Mouse (Mus musculus) C2C12 (cell line): ENCODE results near the gene Lce6a.

Source experiments
- CTCF ChIP-seq: IDR thresholded peaks from one replicate; pipeline ENCODE4 v1.5.1; 2011; ENCODE audit not compliant: control insufficient read depth, insufficient read depth, insufficient read length
- MAX ChIP-seq: IDR thresholded peaks from one replicate; pipeline ENCODE4 v1.6.1; 2011; ENCODE audit warnings: mild to moderate bottlenecking, control low read depth
- MYOG ChIP-seq: IDR thresholded peaks from one replicate; pipeline ENCODE4 v1.6.1; 2011; ENCODE audit not compliant: control insufficient read depth, insufficient read length; ENCODE audit errors: extremely low read depth
- USF1 ChIP-seq: IDR thresholded peaks from one replicate; pipeline ENCODE4 v1.6.1; 2011; ENCODE audit warnings: low read depth, mild to moderate bottlenecking, control low read depth, moderate library complexity

DNA sequence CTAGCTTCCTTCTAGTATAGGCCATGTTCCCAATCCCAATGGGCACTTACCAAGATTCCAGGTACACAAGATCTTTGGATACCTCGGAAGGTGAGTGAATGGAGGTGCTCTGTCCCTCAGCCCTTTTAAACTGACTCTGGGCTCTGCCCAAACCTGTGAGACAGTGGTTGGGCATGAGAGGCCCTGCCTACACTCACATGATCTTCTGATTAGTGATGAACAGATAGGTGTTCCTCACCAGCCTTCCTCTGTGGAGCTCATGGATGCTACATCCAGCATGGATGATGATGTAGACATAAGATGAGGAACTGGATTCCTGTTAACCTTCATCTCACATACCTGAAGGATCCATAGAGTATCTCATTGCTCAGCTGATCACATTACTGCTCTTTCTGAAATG lies 26.7 kb upstream of the Lce6a start, which contains the start of gene Lce1a1:
- TF ChIP-seq CTCF (no peak), USF1 (no peak), MAX (no peak), MYOG (no peak)
